Mouse (Mus musculus): ENCODE results near the gene Uts2r.

DNA sequence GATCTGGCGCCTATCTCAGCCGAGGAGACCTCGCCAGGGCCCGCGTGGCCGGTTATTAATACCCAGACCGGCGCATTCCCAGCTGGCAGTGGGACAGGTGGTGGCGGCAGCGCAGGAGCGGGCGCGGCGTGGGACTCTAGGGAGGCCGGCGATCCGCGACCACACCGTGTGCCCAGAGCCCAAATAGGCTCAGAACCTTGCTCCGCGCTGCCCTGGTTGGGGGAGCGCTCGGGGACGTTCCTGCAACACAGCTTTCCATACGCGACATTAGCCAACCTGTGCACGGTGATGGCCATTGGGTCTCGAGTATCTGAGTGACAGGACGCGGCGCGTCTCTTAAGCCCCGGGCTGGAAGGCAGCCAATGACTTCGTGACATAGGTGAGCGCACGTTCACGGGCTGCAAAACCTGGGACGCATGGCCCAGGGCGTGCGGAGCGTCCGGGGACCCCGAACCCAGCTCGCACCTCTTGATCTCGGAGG lies 3.6 kb upstream of the Uts2r start:
- TF ChIP-seq CTCF (IDR thresholded peaks at IDR 0.05; ENCODE audit: extremely low read depth, insufficient read depth, low read length), result no peak
- TF ChIP-seq POLR2A (IDR thresholded peaks at IDR 0.05; ENCODE audit: extremely low read depth, insufficient read depth, low read length), result no peak
